In genomic region chr16:16930810-16931296, GRCm38 (mm10) we compare ENCODE assay signal across 9 mouse cellular contexts. TPM values are rescaled to one million over a fixed set of nuclear protein-coding genes. Genes with fewer than 3 reads are reported as not detected.
DNase-seq lines count a peak whose midpoint lies in the region; ATAC-seq and TF ChIP-seq lines count a peak whose summit lies in the region.
"Had no signal": no experiment of that assay in that cellular context is flagged by ENCODE, and none has a peak within 500 bp of the region (broad histone marks: within the 10 kb centered on the region; RNA-seq: fewer than 3 reads in every experiment).

No protein-coding gene starts in this region.

- H3K4me3 ChIP-seq in hindbrain, embryonic 12.5 days = no peak overlapping the region
- no peak overlapping the region for H3K4me3 ChIP-seq in hindbrain, embryonic 10.5 days
- H3K4me3 ChIP-seq in myocyte = no peak overlapping the region

- no peak overlapping the region for H3K27ac ChIP-seq in hindbrain, embryonic 12.5 days
- H3K27ac ChIP-seq in hindbrain, embryonic 10.5 days = no peak overlapping the region

- no peak for TF ChIP-seq POLR2A in brain, embryonic 14.5 days (IDR thresholded peaks at IDR 0.05; ENCODE audit: borderline replicate concordance, extremely low read depth, insufficient read depth, insufficient read length, poor library complexity, severe bottlenecking)
- TF ChIP-seq POLR2A in myocyte (IDR thresholded peaks at IDR 0.05; ENCODE audit: insufficient read length, low read depth) = no peak

- no peak for TF ChIP-seq CTCF in brain, embryonic 14.5 days (IDR thresholded peaks at IDR 0.05; ENCODE audit: borderline replicate concordance, extremely low read depth, insufficient read depth, insufficient read length)

- no peaks in the 10 kb centered on the region; the same call in 1 of the 2 replicates for H3K9me3 ChIP-seq in hindbrain, embryonic 12.5 days (replicated peaks)
- H3K9me3 ChIP-seq in hindbrain, embryonic 10.5 days = peaks cover 8% of the 10 kb centered on the region; the same call in 1 of the 2 replicates

- intact Hi-C loops in heart, postnatal 25 days (cut with DNase I) = no loop called here

- no peak for DNase-seq in hindbrain, embryonic 10.5 days (ENCODE audit: low spot score)
- DNase-seq in brain, embryonic 14.5 days (ENCODE audit: low read depth) = peak; percentile 80
- peak; percentile 92 to 94 for DNase-seq in layer of hippocampus, adult 8-10 months (ENCODE audit: low spot score in 2 of 2)
- no peak for DNase-seq in adrenal gland, postnatal 14 days
- DNase-seq in natural killer cell, adult 2 months (ENCODE audit: low spot score in 2 of 2) = no peak
- no peak for DNase-seq in heart, postnatal 25 days (ENCODE audit: low spot score)
- DNase-seq: lung, embryonic 14.5 days had no signal

- H3K4me1 ChIP-seq in hindbrain, embryonic 12.5 days = no peaks in the 10 kb centered on the region; the same call in 1 of the 2 replicates
- H3K4me1 ChIP-seq in hindbrain, embryonic 10.5 days (replicated peaks) = no peaks in the 10 kb centered on the region

- no peaks in the 10 kb centered on the region for H3K79me2 ChIP-seq in myocyte (ENCODE audit: control insufficient read depth, insufficient read depth)

- no peak overlapping the region for H3ac ChIP-seq in myocyte (ENCODE audit: control insufficient read depth, insufficient read length)

- H3K4me2 ChIP-seq in hindbrain, embryonic 12.5 days (replicated peaks) = no peak overlapping the region
- no peak overlapping the region for H3K4me2 ChIP-seq in myocyte (ENCODE audit: low read depth)
- H3K4me2 ChIP-seq: lung, embryonic 14.5 days had no signal

- WGBS in hindbrain, embryonic 12.5 days = 70% methylated on average over 5 of the region's 5 CpGs
- 70% methylated on average over 5 of the region's 5 CpGs for WGBS in hindbrain, embryonic 10.5 days

- H3K36me3 ChIP-seq in hindbrain, embryonic 12.5 days = no peaks in the 10 kb centered on the region
- peaks cover 8% of the 10 kb centered on the region for H3K36me3 ChIP-seq in hindbrain, embryonic 10.5 days
- H3K36me3 ChIP-seq in myocyte (ENCODE audit: control insufficient read depth, insufficient read depth) = no peaks in the 10 kb centered on the region

- H3K27me3 ChIP-seq in hindbrain, embryonic 12.5 days = no peaks in the 10 kb centered on the region
- H3K27me3 ChIP-seq in hindbrain, embryonic 10.5 days (ENCODE audit: insufficient read depth, poor library complexity, severe bottlenecking) = no peaks in the 10 kb centered on the region
- H3K27me3 ChIP-seq in myocyte (ENCODE audit: control insufficient read depth, insufficient read depth, insufficient read length) = no peaks in the 10 kb centered on the region

- 0 out of 2 replicates have a peak, but pooled peaks have one; percentile 29 for ATAC-seq in hindbrain, embryonic 12.5 days (ENCODE audit: low FRiP score)

- H3K9ac ChIP-seq in hindbrain, embryonic 12.5 days = no peak overlapping the region; the same call in 1 of the 2 replicates
- H3K9ac ChIP-seq: lung, embryonic 14.5 days had no signal

TF ChIP-seq in myocyte, 11 proteins besides CTCF, POLR2A, EP300 and RAD21:
- no peak for TF ChIP-seq SRF (IDR thresholded peaks at IDR 0.05; ENCODE audit: control insufficient read depth, insufficient read length, low read depth)
- peak in 1 of 3 experiments; percentile 51 for TF ChIP-seq MYOG (IDR thresholded peaks at IDR 0.05; ENCODE audit: control insufficient read depth in 1 of 3, insufficient read depth in 1 of 3, insufficient read length in 2 of 3, low read depth in 2 of 3)
- TF ChIP-seq MYOD1 (IDR thresholded peaks at IDR 0.05; ENCODE audit: control insufficient read depth in 1 of 3, insufficient read length in 2 of 3, low read depth in 2 of 3) = peak in 2 of 3 experiments; percentile 17 to 33

RNA-seq across cellular contexts. Expression of gene Ppm1f, which starts 34.6 kb away (rescaled TPM):
- 36.3 and 37.9 TPM in 2 replicates for polyA plus RNA-seq in hindbrain, embryonic 12.5 days (2016; fragmentation: Nextera tagmentation; extraction: Ambion mirVana)
- polyA plus RNA-seq in hindbrain, embryonic 10.5 days (2016; fragmentation: Nextera tagmentation; extraction: Ambion mirVana) = 26.5 and 29.5 TPM in 2 replicates
- polyA plus RNA-seq in brain, embryonic 14.5 days (2012; rRNA removed) = 28.0 and 31.7 TPM in 2 replicates
- total RNA-seq in layer of hippocampus, adult 8-10 months (2022) = 10 to 100 TPM; 46.5 to 59.4 (median 51.9) TPM
- polyA plus RNA-seq in myocyte (2012; fragmentation: generic; extraction: Trizol) = 17.9 TPM
- 37.8 and 39.0 TPM in 2 replicates for total RNA-seq in adrenal gland, postnatal 14 days (2021)
- total RNA-seq in heart, postnatal 25 days (2021) = 10 to 100 TPM; 21.5 to 31.2 TPM

RNA-seq across cellular contexts. Expression of gene Mapk1, which starts 52.3 kb away (rescaled TPM):
- polyA plus RNA-seq in hindbrain, embryonic 12.5 days (2016; fragmentation: Nextera tagmentation; extraction: Ambion mirVana) = 162 and 163 TPM in 2 replicates
- 143 and 150 TPM in 2 replicates for polyA plus RNA-seq in hindbrain, embryonic 10.5 days (2016; fragmentation: Nextera tagmentation; extraction: Ambion mirVana)
- polyA plus RNA-seq in brain, embryonic 14.5 days (2012; rRNA removed) = 160 and 166 TPM in 2 replicates
- 100 to 1,000 TPM; 461 to 545 (median 499) TPM for total RNA-seq in layer of hippocampus, adult 8-10 months (2022)
- 66.7 TPM for polyA plus RNA-seq in myocyte (2012; fragmentation: generic; extraction: Trizol)
- 179 and 204 TPM in 2 replicates for total RNA-seq in adrenal gland, postnatal 14 days (2021)
- total RNA-seq in heart, postnatal 25 days (2021) = 100 to 1,000 TPM in 1 of 2 experiments, 10 to 100 TPM in 1; 99.1 to 108 TPM

Comparison
In these comparisons a context has a peak if more than half of its experiments do, and no peak if none do; other contexts are left out.
1. DNase-seq: peak in brain, embryonic 14.5 days (single experiment) and layer of hippocampus, adult 8-10 months (2 of 2); none in hindbrain, embryonic 10.5 days (single experiment), adrenal gland, postnatal 14 days (single experiment), natural killer cell, adult 2 months (0 of 2) and heart, postnatal 25 days (single experiment).